Mouse (Mus musculus) intestine, embryonic 14.5 days (tissue): Measurements from ENCODE around the gene Slc2a3. TPM values are rescaled to one million over a fixed set of nuclear protein-coding genes. Genes with fewer than 3 reads are reported as not detected.

Experiments
- ATAC-seq: fragments of 200-750 bp; cut with Nextera tagmentation; replicated peaks from 2 replicates; pipeline ENCODE4 v1.8.0; 2017; ENCODE audit warnings: low read depth, moderate number of reproducible peaks, moderate TSS enrichment, moderate library complexity; ENCODE audit not compliant: low FRiP score, low TSS enrichment
- DNase-seq: peaks from one replicate; pipeline ENCODE4 v3.0.0-alpha.2; 2018; ENCODE audit warnings: low spot score
- H3K27ac ChIP-seq: fragments of 300-500 bp; sonication (generic); 2 replicates; pipeline ENCODE4 v1.5.1; 2014; ENCODE audit warnings: low read depth, mild to moderate bottlenecking, control low read depth
- H3K27me3 ChIP-seq: fragments of 300-500 bp; sonication (generic); replicated peaks from 2 replicates; pipeline ENCODE4 v1.6.1; 2014; ENCODE audit warnings: low read length, control low read depth; ENCODE audit not compliant: control insufficient read depth, insufficient read depth
- H3K36me3 ChIP-seq: fragments of 300-500 bp; sonication (generic); 2 replicates; pipeline ENCODE4 v1.6.1; 2014; ENCODE audit warnings: low read length, control low read depth; ENCODE audit not compliant: control insufficient read depth, insufficient read depth
- H3K4me1 ChIP-seq: fragments of 300-500 bp; sonication (generic); replicated peaks from 2 replicates; pipeline ENCODE4 v1.6.1; 2014; ENCODE audit warnings: low read length, control low read depth, mixed read lengths; ENCODE audit not compliant: control insufficient read depth, insufficient read depth
- H3K4me2 ChIP-seq: fragments of 300-500 bp; sonication (generic); 2 replicates; pipeline ENCODE4 v1.6.1; 2014; ENCODE audit warnings: low read length
- H3K4me3 ChIP-seq: fragments of 300-500 bp; sonication (generic); 2 replicates; pipeline ENCODE4 v1.5.1; 2014; ENCODE audit warnings: low read depth, low read length, control low read depth, mixed read lengths
- H3K9ac ChIP-seq: fragments of 300-500 bp; sonication (generic); 2 replicates; pipeline ENCODE4 v1.6.1; 2014; ENCODE audit warnings: mild to moderate bottlenecking, low read length
- H3K9me3 ChIP-seq: fragments of 300-500 bp; sonication (generic); 2 replicates; pipeline ENCODE4 v1.6.1; 2016; ENCODE audit warnings: low read length, control low read depth; ENCODE audit not compliant: control insufficient read depth
- WGBS: fragments of 180-500 bp; shearing (Covaris S2); extraction: QIAGEN DNeasy Blood & Tissue Kit; methylation state at CpG from one replicate; pipeline ENCODE4 v1.1.7; 2014; 5-methylcytosine and 5-hydroxymethylcytosine counted together
- polyA plus RNA-seq: library from polyadenylated mRNA; unstranded; fragments of >200 nt; fragmentation: Nextera tagmentation; extraction: Ambion mirVana; gene quantifications from 2 replicates; pipeline ENCODE4 v1.2.1, GENCODE M21; 2014

Slc2a3 gene
- polyA plus RNA-seq, 1 experiment from 2014 or later = 17.6 TPM

DNA sequence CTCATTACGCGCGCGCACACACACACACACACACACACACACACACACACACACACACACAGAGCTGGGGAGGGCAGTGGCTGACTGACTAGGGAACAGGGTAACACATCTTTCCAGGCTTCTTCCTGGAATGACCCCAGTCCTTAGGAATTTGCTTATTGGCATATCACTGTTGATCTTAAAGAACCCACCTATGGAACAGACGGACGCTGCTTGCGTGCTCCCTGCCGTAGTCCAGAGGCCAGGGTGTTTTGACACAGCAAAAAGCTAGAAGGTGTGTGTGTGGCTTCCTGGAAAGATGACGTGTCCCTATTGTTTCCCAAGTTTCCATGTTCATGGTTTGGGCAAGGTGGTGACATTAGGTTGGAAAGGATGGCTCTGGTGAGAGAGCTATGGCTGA lies 23.7 kb upstream of the Slc2a3 start:
- Histone ChIP-seq H3K27ac (no peak overlapping the region), H3K9me3 (no peaks in the 10 kb centered on the region), H3K4me3 (no peak overlapping the region), H3K27me3 (no peaks in the 10 kb centered on the region), H3K4me2 (no peak overlapping the region), H3K9ac (no peak overlapping the region), H3K4me1 (peaks cover 27% of the 10 kb centered on the region), H3K36me3 (peaks cover 21% of the 10 kb centered on the region)
- DNase-seq (no peak), ATAC-seq (no peak)
- WGBS = 88% methylated on average over 9 of the region's 9 CpGs

- peaks cover 10% of the 10 kb centered on the region for H3K36me3 ChIP-seq
- WGBS = 68% methylated on average over 10 of the region's 10 CpGs
- ATAC-seq = no peak
- no peak overlapping the region for H3K4me3 ChIP-seq
- H3K27me3 ChIP-seq = no peaks in the 10 kb centered on the region
- no peaks in the 10 kb centered on the region for H3K9me3 ChIP-seq
- DNase-seq = no peak
- no peak overlapping the region for H3K9ac ChIP-seq
- H3K27ac ChIP-seq = no peak overlapping the region
- H3K4me2 ChIP-seq = no peak overlapping the region
- H3K4me1 ChIP-seq = peaks cover 27% of the 10 kb centered on the region
Measured at GRCm38 (mm10) chr6:122824086-122824485, 22.6 kb upstream of the Slc2a3 start.

DNA sequence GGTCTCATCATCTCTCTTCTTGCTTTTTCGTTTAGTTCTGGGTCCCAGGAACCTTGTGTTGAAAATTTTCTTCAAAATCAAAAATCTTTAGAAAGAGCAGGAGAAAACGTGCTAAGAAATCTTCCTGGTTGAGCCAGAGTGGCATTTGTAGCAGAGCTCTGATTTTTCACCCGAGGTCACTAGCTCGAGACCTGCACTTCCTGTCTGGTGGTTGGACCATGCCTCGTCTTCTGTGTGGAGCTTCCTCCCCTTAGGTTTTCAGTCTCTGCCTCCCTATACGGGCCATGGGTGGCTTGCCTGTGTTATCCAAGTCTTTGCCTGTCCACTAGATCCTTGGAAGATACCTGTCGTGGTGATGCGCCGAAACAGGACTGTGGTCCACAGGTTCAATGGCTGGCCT lies 20.4 kb upstream of the Slc2a3 start:
- Histone ChIP-seq H3K36me3 (no peaks in the 10 kb centered on the region), H3K4me3 (no peak overlapping the region), H3K4me1 (peaks cover 27% of the 10 kb centered on the region), H3K27me3 (no peaks in the 10 kb centered on the region), H3K4me2 (peak overlapping the region; percentile 79), H3K9me3 (no peaks in the 10 kb centered on the region), H3K27ac (no peak overlapping the region), H3K9ac (no peak overlapping the region)
- ATAC-seq = no peak
- 64% methylated on average over 9 of the region's 9 CpGs for WGBS
- DNase-seq = no peak

- no peaks in the 10 kb centered on the region for H3K27me3 ChIP-seq
- H3K27ac ChIP-seq = no peak overlapping the region
- peak overlapping the region; percentile 79 for H3K4me2 ChIP-seq
- H3K4me1 ChIP-seq = peaks cover 22% of the 10 kb centered on the region
- DNase-seq (peak; percentile 60), ATAC-seq (no peak; the same call in 1 of the 2 replicates)
- 29% methylated on average over 15 of the region's 15 CpGs for WGBS
- peak overlapping the region; percentile 78 for H3K4me3 ChIP-seq
- no peaks in the 10 kb centered on the region for H3K36me3 ChIP-seq
- no peak overlapping the region for H3K9ac ChIP-seq
- no peaks in the 10 kb centered on the region for H3K9me3 ChIP-seq
Measured at GRCm38 (mm10) chr6:122820799-122821650, 19.6 kb upstream of the Slc2a3 start.

- H3K4me1 ChIP-seq = peaks cover 15% of the 10 kb centered on the region
- peak overlapping the region; percentile 76 for H3K27ac ChIP-seq
- H3K36me3 ChIP-seq = no peaks in the 10 kb centered on the region
- H3K9me3 ChIP-seq = no peaks in the 10 kb centered on the region
- under 1% methylated on average over 36 of the region's 38 CpGs for WGBS
- H3K4me3 ChIP-seq = peak overlapping the region; percentile 78
- peak overlapping the region; percentile 83 for H3K9ac ChIP-seq
- peak overlapping the region; percentile 79 for H3K4me2 ChIP-seq
- no peaks in the 10 kb centered on the region for H3K27me3 ChIP-seq
- DNase-seq = peak; percentile 84
- peak; percentile 73 for ATAC-seq
Measured at GRCm38 (mm10) chr6:122820071-122820798, 18.8 kb upstream of the Slc2a3 start.

GRCm38 (mm10) chr6:122819306-122820070 lies 18.0 kb upstream of the Slc2a3 start, which contains the start of gene Foxj2:
TSS of gene Foxj2 (plus strand) at chr6:122819914.
- Histone ChIP-seq H3K27me3 (no peaks in the 10 kb centered on the region), H3K4me1 (peaks cover 14% of the 10 kb centered on the region), H3K27ac (peak within 1 kb of the TSS; percentile 76), H3K36me3 (no peaks in the 10 kb centered on the region), H3K4me3 (peak within 1 kb of the TSS; percentile 78), H3K9ac (peak within 1 kb of the TSS; percentile 83), H3K9me3 (no peaks in the 10 kb centered on the region), H3K4me2 (peak within 1 kb of the TSS; percentile 79)
- 1% methylated on average over 52 of the region's 61 CpGs for WGBS
- peak; percentile 81 for ATAC-seq
- DNase-seq = no peak

DNA sequence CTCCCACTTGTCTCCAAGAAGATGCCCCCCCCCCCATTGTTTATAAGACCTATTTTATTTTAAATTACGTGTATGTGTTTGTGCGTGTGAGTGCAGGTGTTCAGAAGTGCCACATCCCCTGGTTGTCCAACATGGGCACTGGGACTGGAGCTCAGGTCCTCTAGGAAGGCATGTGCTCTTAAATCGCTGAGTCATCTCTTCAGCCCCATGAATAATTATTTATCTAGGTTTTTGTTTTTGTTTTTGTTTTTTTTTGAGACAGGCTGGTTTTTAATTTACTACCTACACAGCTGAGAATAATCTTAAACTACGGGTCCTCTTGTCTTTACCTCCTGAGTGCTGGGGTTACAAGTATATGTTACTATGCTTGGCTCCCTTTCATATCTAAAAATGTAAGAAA lies 12.2 kb upstream of the Slc2a3 start:
- H3K9ac ChIP-seq = no peak overlapping the region
- ATAC-seq (no peak), DNase-seq (no peak)
- 90% methylated on average over 4 of the region's 4 CpGs for WGBS
- H3K4me2 ChIP-seq = no peak overlapping the region
- no peaks in the 10 kb centered on the region for H3K9me3 ChIP-seq
- H3K27ac ChIP-seq = no peak overlapping the region
- no peak overlapping the region for H3K4me3 ChIP-seq
- no peaks in the 10 kb centered on the region for H3K27me3 ChIP-seq
- no peaks in the 10 kb centered on the region for H3K36me3 ChIP-seq
- peaks cover 5% of the 10 kb centered on the region; the same call in 1 of the 2 replicates for H3K4me1 ChIP-seq

GRCm38 (mm10) chr6:122812716-122813115 lies 11.3 kb upstream of the Slc2a3 start:
- no peaks in the 10 kb centered on the region for H3K36me3 ChIP-seq
- no peaks in the 10 kb centered on the region for H3K9me3 ChIP-seq
- H3K9ac ChIP-seq = no peak overlapping the region
- WGBS = 91% methylated on average over 4 of the region's 4 CpGs
- H3K4me2 ChIP-seq = no peak overlapping the region
- H3K27ac ChIP-seq = no peak overlapping the region
- H3K27me3 ChIP-seq = no peaks in the 10 kb centered on the region
- no peak overlapping the region for H3K4me3 ChIP-seq
- DNase-seq (no peak), ATAC-seq (no peak)
- H3K4me1 ChIP-seq = peaks cover 5% of the 10 kb centered on the region; the same call in 1 of the 2 replicates
